In the genomic region with DNA sequence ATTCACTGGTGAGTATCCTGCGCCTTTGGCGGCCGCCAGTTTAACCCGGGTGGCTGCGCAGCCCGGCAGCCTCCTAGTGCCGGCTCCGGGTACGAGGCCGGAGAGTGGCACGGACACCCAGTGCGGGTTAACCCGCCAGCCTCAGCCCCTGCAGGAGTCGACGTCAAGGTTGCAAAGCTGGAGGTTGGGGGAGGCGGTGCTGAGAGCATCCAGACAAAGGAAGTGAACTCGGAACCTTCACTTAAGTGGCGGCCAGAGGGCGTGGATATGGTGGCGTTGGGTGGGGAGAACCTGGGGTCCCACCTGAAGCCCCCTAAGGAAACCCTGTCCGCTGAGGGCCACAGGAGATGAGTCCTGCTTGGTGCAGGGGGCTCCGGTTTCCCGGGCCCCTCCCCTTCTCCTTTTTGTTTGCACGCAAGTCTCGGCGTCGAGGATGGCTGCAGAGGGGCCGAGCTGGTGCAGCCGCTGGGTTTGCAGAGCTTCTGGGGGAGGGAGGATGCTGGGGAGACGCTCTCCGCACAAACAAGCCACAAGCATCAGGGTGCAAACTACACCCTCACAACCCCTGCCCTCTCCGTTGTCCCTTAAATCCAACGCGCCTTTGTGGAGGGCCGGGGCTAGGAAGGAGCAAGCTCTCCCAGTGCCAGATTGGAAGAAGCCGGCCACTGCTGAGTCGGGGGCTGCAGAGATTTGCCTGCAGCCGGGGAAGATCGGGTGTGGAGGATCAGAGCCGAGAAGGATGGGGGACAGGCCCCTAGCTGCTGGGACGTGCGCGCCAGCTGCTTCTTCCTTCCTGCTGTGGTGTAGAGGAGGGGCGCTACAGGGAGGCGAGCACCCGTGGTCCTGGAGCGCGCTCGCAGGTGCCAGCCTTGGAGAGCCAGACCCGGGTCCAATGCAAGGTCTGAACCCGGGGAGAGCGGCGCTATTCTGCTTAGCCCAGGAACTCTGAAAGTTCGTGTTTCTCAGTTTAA, we compare ENCODE assay signal across 8 mouse cellular contexts. TPM values are rescaled to one million over a fixed set of nuclear protein-coding genes. Genes with fewer than 3 reads are reported as not detected.
DNase-seq lines count a peak whose midpoint lies in the region; ATAC-seq and TF ChIP-seq lines count a peak whose summit lies in the region.

No protein-coding gene starts in this region.

- peak overlapping the region; percentile 83 for H3K9ac ChIP-seq in hindbrain, postnatal 0 days (replicated peaks; ENCODE audit: low read length)
- H3K9ac ChIP-seq in limb, embryonic 15.5 days, result peak overlapping the region; percentile 71
- peak overlapping the region; percentile 93 for H3K9ac ChIP-seq in midbrain, embryonic 14.5 days (replicated peaks; ENCODE audit: low read length)

- H3K36me3 ChIP-seq in hindbrain, postnatal 0 days (ENCODE audit: insufficient read depth, low read length), result no peaks in the 10 kb centered on the region; the same call in 1 of the 2 replicates
- 0 out of 2 replicates have a peak, but pooled peaks cover 2% of the 10 kb centered on the region for H3K36me3 ChIP-seq in limb, embryonic 15.5 days
- H3K36me3 ChIP-seq in midbrain, embryonic 14.5 days (ENCODE audit: control insufficient read depth, insufficient read depth, low read length), result peaks cover 25% of the 10 kb centered on the region

- ATAC-seq in hindbrain, postnatal 0 days, result peak; percentile 68
- ATAC-seq in limb, embryonic 15.5 days (ENCODE audit: insufficient number of reproducible peaks, low FRiP score, low TSS enrichment, low read depth), result peak; percentile 26; the same call in 1 of the 2 replicates
- peak; percentile 70 for ATAC-seq in midbrain, embryonic 14.5 days (ENCODE audit: low FRiP score, low TSS enrichment)

- peak; percentile 34 for DNase-seq in left cerebral cortex, adult 2 months (ENCODE audit: extremely low spot score in 1 of 2, low spot score in 2 of 2)
- DNase-seq in left cerebral cortex, adult 11 months (ENCODE audit: low spot score), result no peak
- DNase-seq in cerebellum, postnatal 10 days, result peak; percentile 77 to 82
- peak; percentile 46 for DNase-seq in gastrocnemius, postnatal 14 days
- DNase-seq in hindbrain, postnatal 0 days (ENCODE audit: low spot score), result peak; percentile 80
- peak; percentile 84 for DNase-seq in midbrain, embryonic 14.5 days
- peak; percentile 75 to 79 for DNase-seq in spleen, postnatal 36 days (ENCODE audit: low spot score in 2 of 2)

- intact Hi-C loops in left cerebral cortex, adult 2 months (cut with DNase I), result loop anchor here (1.0 to 5.0 kb wide), 4 partner anchors 73 to 188 kb away; partner anchors contain the start of gene Lclat1
- intact Hi-C loops in gastrocnemius, postnatal 14 days (cut with DNase I; ENCODE audit: low total_unique reads), result loop anchor here (10.0 kb wide), 1 partner anchor 86 kb away; no protein-coding TSS in a partner anchor

- H3K9me3 ChIP-seq in hindbrain, postnatal 0 days (ENCODE audit: low read length), result no peaks in the 10 kb centered on the region
- no peaks in the 10 kb centered on the region for H3K9me3 ChIP-seq in limb, embryonic 15.5 days
- H3K9me3 ChIP-seq in midbrain, embryonic 14.5 days (ENCODE audit: control insufficient read depth, low read length), result no peaks in the 10 kb centered on the region

- no peaks in the 10 kb centered on the region for H3K27me3 ChIP-seq in hindbrain, postnatal 0 days (ENCODE audit: insufficient read depth, low read length)
- 0 out of 2 replicates have a peak, but pooled peaks cover 3% of the 10 kb centered on the region for H3K27me3 ChIP-seq in limb, embryonic 15.5 days
- H3K27me3 ChIP-seq in midbrain, embryonic 14.5 days (ENCODE audit: control insufficient read depth, insufficient read depth, low read length), result no peaks in the 10 kb centered on the region

- H3K4me3 ChIP-seq in left cerebral cortex, adult 2 months, result peak overlapping the region; percentile 81
- peak overlapping the region; percentile 57 for H3K4me3 ChIP-seq in hindbrain, postnatal 0 days (ENCODE audit: low read length)
- H3K4me3 ChIP-seq in limb, embryonic 15.5 days, result peak overlapping the region; percentile 70
- peak overlapping the region; percentile 75 for H3K4me3 ChIP-seq in midbrain, embryonic 14.5 days (replicated peaks; ENCODE audit: low read depth, low read length)

- WGBS in hindbrain, postnatal 0 days, result under 1% methylated on average over 52 of the region's 54 CpGs
- under 1% methylated on average over 52 of the region's 54 CpGs for WGBS in limb, embryonic 15.5 days
- under 1% methylated on average over 52 of the region's 54 CpGs for WGBS in midbrain, embryonic 14.5 days

- peak overlapping the region; percentile 82 for H3K27ac ChIP-seq in left cerebral cortex, adult 2 months
- H3K27ac ChIP-seq in hindbrain, postnatal 0 days, result peak overlapping the region; percentile 95
- H3K27ac ChIP-seq in limb, embryonic 15.5 days, result peak overlapping the region; percentile 88
- H3K27ac ChIP-seq in midbrain, embryonic 14.5 days (replicated peaks; ENCODE audit: low read depth, low read length), result peak overlapping the region; percentile 96

- peaks cover 19% of the 10 kb centered on the region; the same call in 1 of the 2 replicates for H3K4me1 ChIP-seq in hindbrain, postnatal 0 days (ENCODE audit: insufficient read depth, low read length)
- peaks cover 55% of the 10 kb centered on the region for H3K4me1 ChIP-seq in limb, embryonic 15.5 days
- H3K4me1 ChIP-seq in midbrain, embryonic 14.5 days (ENCODE audit: control insufficient read depth, insufficient read depth, low read length), result peaks cover 41% of the 10 kb centered on the region

- H3K4me2 ChIP-seq in hindbrain, postnatal 0 days (ENCODE audit: low read depth, low read length), result peak overlapping the region; percentile 64
- H3K4me2 ChIP-seq in limb, embryonic 15.5 days, result peak overlapping the region; percentile 90
- H3K4me2 ChIP-seq in midbrain, embryonic 14.5 days (ENCODE audit: low read length), result peak overlapping the region; percentile 66

- TF ChIP-seq CTCF in left cerebral cortex, adult 2 months (IDR thresholded peaks at IDR 0.05), result no peak
- TF ChIP-seq CTCF in hindbrain, postnatal 0 days (IDR thresholded peaks at IDR 0.05; ENCODE audit: low read depth), result peak; percentile 23

RNA-seq across cellular contexts. Expression of gene Lbh, which starts 0.8 kb away (rescaled TPM):
- total RNA-seq in left cerebral cortex, adult 2 months (2021), result 10 to 100 TPM; 37.5 to 37.8 TPM
- total RNA-seq in gastrocnemius, postnatal 14 days (2021), result 10 to 100 TPM; 11.6 to 16.6 TPM
- total RNA-seq in hindbrain, postnatal 0 days (2014; rRNA removed), result 79.4 and 103 TPM in 2 replicates
- 4.3 and 4.6 TPM in 2 replicates for polyA plus RNA-seq in hindbrain, postnatal 0 days (2015; fragmentation: Nextera tagmentation; extraction: Ambion mirVana)
- polyA plus RNA-seq in limb, embryonic 15.5 days (2015; fragmentation: Nextera tagmentation; extraction: Ambion mirVana), result 2.5 and 2.8 TPM in 2 replicates
- polyA plus RNA-seq in midbrain, embryonic 14.5 days (2014; fragmentation: Nextera tagmentation; extraction: Ambion mirVana), result 8.9 and 12.3 TPM in 2 replicates
